Mouse (Mus musculus) midbrain, postnatal 0 days (tissue): Measurements from ENCODE around the gene Zdhhc22. TPM values are rescaled to one million over a fixed set of nuclear protein-coding genes. Genes with fewer than 3 reads are reported as not detected.
A peak's percentile ranks its signal among the peaks of the same experiment; 100 is the strongest.

Experiments used
- ATAC-seq: fragments of 200-750 bp; cut with Nextera tagmentation; 2 replicates; pipeline ENCODE4 v1.8.0; 2017; ENCODE audit warnings: moderate number of reproducible peaks, mild to moderate bottlenecking, moderate TSS enrichment, moderate library complexity; ENCODE audit not compliant: low FRiP score
- DNase-seq: peaks from one replicate; pipeline ENCODE4 v3.0.0-alpha.2; 2015; ENCODE audit warnings: low spot score
- H3K27ac ChIP-seq: fragments of 300-500 bp; sonication (generic); 2 replicates; pipeline ENCODE4 v1.5.1; 2014; ENCODE audit warnings: low read depth, mild to moderate bottlenecking, low read length, mixed read lengths
- H3K27me3 ChIP-seq: fragments of 300-500 bp; sonication (generic); 2 replicates; pipeline ENCODE4 v1.6.1; 2014; ENCODE audit warnings: low read length, control low read depth, mixed read lengths; ENCODE audit not compliant: insufficient read depth
- H3K36me3 ChIP-seq: fragments of 300-500 bp; sonication (generic); 2 replicates; pipeline ENCODE4 v1.6.1; 2014; ENCODE audit warnings: low read length, control low read depth, mixed read lengths; ENCODE audit not compliant: insufficient read depth
- H3K4me1 ChIP-seq: fragments of 300-500 bp; sonication (generic); 2 replicates; pipeline ENCODE4 v1.6.1; 2014; ENCODE audit warnings: mild to moderate bottlenecking, control low read depth, antibody characterized with exemption, low read length, mixed read lengths; ENCODE audit not compliant: insufficient read depth
- H3K4me2 ChIP-seq: fragments of 300-500 bp; sonication (generic); 2 replicates; pipeline ENCODE4 v1.6.1; 2014; ENCODE audit warnings: low read depth, mild to moderate bottlenecking, low read length, mixed read lengths; ENCODE audit not compliant: poor library complexity, severe bottlenecking
- H3K4me3 ChIP-seq: fragments of 300-500 bp; sonication (generic); 2 replicates; pipeline ENCODE4 v1.5.1; 2014; ENCODE audit warnings: low read depth, mild to moderate bottlenecking, low read length, moderate library complexity
- H3K9ac ChIP-seq: fragments of 300-500 bp; sonication (generic); replicated peaks from 2 replicates; pipeline ENCODE4 v1.6.1; 2014; ENCODE audit warnings: mild to moderate bottlenecking, low read length, moderate library complexity, mixed read lengths; ENCODE audit not compliant: poor library complexity, severe bottlenecking
- H3K9me3 ChIP-seq: fragments of 300-500 bp; sonication (generic); 2 replicates; pipeline ENCODE4 v1.6.1; 2016; ENCODE audit warnings: low read length, control low read depth
- CTCF ChIP-seq: IDR thresholded peaks from 2 replicates; pipeline ENCODE4 v1.5.1; 2016; ENCODE audit warnings: antibody characterized with exemption, mild to moderate bottlenecking
- WGBS: fragments of 180-500 bp; shearing (Covaris S2); extraction: QIAGEN DNeasy Blood & Tissue Kit; methylation state at CpG from one replicate; pipeline ENCODE4 v1.1.7; 2014; 5-methylcytosine and 5-hydroxymethylcytosine counted together
- polyA plus RNA-seq: library from polyadenylated mRNA; unstranded; fragments of >200 nt; fragmentation: Nextera tagmentation; extraction: Ambion mirVana; gene quantifications from 2 replicates; pipeline ENCODE4 v1.2.1, GENCODE M21; 2015
- total RNA-seq: library from RNA; depleted of rRNA; stranded (reverse); fragments of >200 nt; gene quantifications from 2 replicates; pipeline ENCODE4 v1.2.3, GENCODE M21; 2014

Gene Zdhhc22
- total and polyA plus RNA-seq, 2 experiments from 2014 or later = 21.9 to 32.2 TPM

DNA sequence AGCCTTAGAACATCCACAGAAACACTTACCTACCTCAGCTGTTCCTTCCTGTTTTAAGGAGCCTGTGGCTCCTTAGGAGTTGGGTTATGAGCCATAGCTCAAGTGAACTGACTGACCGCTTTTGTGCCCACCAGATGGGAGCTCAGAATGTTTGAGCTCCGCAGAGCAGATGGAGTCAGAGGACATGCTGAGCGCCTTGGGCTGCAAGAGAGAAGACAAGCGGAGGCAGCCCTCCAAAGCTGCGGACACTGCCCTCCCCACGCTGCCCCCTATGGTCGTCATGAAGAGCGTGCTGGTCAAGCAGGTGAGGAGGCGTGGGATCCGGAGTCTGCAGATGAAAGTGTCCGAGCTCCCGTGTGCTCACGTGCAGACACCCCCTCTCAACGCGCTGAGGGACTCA, 30.1 kb downstream of the Zdhhc22 start:
- no peaks in the 10 kb centered on the region for H3K9me3 ChIP-seq
- no peak overlapping the region for H3K4me2 ChIP-seq
- no peak overlapping the region for H3K9ac ChIP-seq
- DNase-seq = peak; percentile 35
- H3K4me1 ChIP-seq = no peaks in the 10 kb centered on the region
- WGBS = 89% methylated on average over 15 of the region's 15 CpGs
- no peak for ATAC-seq
- no peak overlapping the region for H3K4me3 ChIP-seq
- no peak overlapping the region for H3K27ac ChIP-seq
- no peak for TF ChIP-seq CTCF
- H3K36me3 ChIP-seq = peaks cover 69% of the 10 kb centered on the region
- no peaks in the 10 kb centered on the region for H3K27me3 ChIP-seq

DNA sequence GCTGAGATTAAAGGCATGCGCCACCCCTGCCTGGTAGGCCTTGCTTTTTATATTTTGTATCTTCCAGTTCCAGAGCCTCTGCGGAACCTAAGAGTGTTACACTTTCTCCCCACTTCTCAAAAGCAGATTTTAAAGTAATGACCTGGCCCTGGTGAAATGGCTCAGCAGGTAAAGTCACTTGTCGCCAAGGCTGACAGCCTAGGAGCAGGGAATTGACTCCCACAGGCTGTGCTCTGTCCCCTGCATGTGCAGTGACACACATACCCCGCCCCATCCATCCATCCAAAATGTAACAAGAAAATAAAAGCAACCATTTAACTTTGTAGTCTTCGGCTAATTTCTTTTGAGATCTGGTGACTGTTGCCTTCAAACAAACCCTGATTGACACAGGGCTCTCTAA, 30.6 kb downstream of the Zdhhc22 start:
- no peaks in the 10 kb centered on the region for H3K9me3 ChIP-seq
- ATAC-seq (no peak), DNase-seq (no peak)
- TF ChIP-seq CTCF = no peak
- no peak overlapping the region; the same call in 1 of the 2 replicates for H3K4me2 ChIP-seq
- H3K9ac ChIP-seq = no peak overlapping the region
- H3K4me3 ChIP-seq = no peak overlapping the region
- no peaks in the 10 kb centered on the region for H3K27me3 ChIP-seq
- no peak overlapping the region for H3K27ac ChIP-seq
- peaks cover 69% of the 10 kb centered on the region for H3K36me3 ChIP-seq
- WGBS = 95% methylated on average over 5 of the region's 5 CpGs
- no peaks in the 10 kb centered on the region for H3K4me1 ChIP-seq

- H3K36me3 ChIP-seq = peaks cover 61% of the 10 kb centered on the region
- no peak overlapping the region for H3K9ac ChIP-seq
- ATAC-seq (no peak), DNase-seq (no peak)
- no peak overlapping the region for H3K4me3 ChIP-seq
- 87% methylated on average over 5 of the region's 5 CpGs for WGBS
- H3K9me3 ChIP-seq = no peaks in the 10 kb centered on the region
- H3K4me1 ChIP-seq = no peaks in the 10 kb centered on the region
- H3K27ac ChIP-seq = no peak overlapping the region
- TF ChIP-seq CTCF = no peak
- no peaks in the 10 kb centered on the region for H3K27me3 ChIP-seq
- no peak overlapping the region for H3K4me2 ChIP-seq
These were observed 31.7 kb downstream of the Zdhhc22 start for GRCm38 (mm10) chr12:86958558-86958957.

DNA sequence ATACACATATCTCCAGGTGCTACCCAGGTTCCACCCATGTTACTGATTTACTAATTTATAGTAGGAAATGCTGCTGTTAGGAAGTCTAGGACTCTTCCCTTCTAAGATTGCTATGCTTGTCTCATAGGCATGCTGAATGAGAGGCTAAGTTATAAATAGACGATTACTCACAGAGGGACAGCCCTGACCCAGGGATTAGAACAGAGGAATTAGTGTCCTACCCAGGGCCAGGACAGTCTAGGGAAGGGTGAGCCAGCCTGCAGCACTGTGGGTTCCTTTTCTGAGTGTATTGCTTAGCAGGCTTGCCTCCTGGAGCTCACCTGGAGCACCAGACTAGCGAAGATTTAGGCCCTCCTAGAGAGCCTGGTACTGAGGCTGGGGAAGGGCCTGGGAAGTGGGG, 34.3 kb downstream of the Zdhhc22 start:
- no peaks in the 10 kb centered on the region for H3K4me1 ChIP-seq
- H3K27me3 ChIP-seq = no peaks in the 10 kb centered on the region
- H3K9ac ChIP-seq = no peak overlapping the region
- H3K27ac ChIP-seq = no peak overlapping the region
- no peak overlapping the region for H3K4me3 ChIP-seq
- no peak overlapping the region for H3K4me2 ChIP-seq
- ATAC-seq (no peak), DNase-seq (no peak)
- H3K36me3 ChIP-seq = peaks cover 35% of the 10 kb centered on the region
- TF ChIP-seq CTCF = no peak
- no peaks in the 10 kb centered on the region for H3K9me3 ChIP-seq
- WGBS = 81% methylated on average over 2 of the region's 2 CpGs

DNA sequence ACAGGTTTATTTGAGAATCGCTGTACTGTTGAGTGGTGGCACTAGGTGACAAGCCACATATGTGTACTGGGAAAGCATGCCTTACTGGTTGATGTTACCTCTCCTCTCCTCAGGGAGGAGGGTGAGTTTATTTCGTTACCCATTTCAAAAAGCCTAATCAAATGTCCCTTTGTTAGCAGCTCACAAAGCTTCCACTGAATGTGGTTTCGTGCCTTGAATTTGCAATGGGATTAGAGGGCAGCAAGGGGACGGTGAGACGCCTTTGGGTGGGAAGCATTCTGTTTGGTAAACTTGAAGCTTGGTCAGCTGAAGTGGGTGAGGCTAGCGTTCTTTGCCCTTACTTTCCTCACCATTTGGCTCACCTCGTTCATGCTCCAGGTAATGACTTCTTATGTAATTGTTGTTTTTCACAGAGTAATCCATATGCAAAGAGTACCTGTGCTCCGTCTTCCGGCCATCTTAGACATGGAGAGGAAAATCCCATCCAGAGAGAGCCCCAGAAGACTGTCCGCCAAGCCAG, 37.8 kb downstream of the Zdhhc22 start:
- H3K27ac ChIP-seq = no peak overlapping the region

DNA sequence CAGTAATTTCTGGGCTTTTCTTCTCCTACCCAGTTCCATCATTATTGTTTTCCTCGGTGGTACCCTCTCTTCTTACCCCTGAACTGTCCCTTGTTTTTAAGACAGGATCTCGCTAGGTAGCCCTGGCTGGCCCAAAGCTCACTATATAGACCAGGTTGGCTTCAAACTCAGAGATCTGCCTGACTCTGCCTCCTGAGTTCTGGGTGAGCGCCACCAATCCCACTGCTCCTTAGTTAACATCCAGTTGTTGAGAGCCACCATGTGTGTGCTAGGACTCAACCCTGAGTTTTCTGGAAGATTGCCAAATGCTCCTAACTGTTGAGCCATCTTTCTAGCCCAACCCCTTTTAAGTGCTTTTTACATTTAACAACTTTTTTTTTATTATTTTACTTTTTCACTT, 39.3 kb downstream of the Zdhhc22 start:
- Histone ChIP-seq H3K4me2 (no peak overlapping the region), H3K9me3 (no peaks in the 10 kb centered on the region), H3K4me3 (no peak overlapping the region), H3K4me1 (peaks cover 10% of the 10 kb centered on the region), H3K36me3 (peaks cover 9% of the 10 kb centered on the region; the same call in 1 of the 2 replicates), H3K27me3 (no peaks in the 10 kb centered on the region), H3K9ac (no peak overlapping the region), H3K27ac (no peak overlapping the region)
- 99% methylated on average over 3 of the region's 3 CpGs for WGBS
- TF ChIP-seq CTCF = no peak
- DNase-seq (no peak), ATAC-seq (no peak)

More for the DNA sequence above, 37.8 kb downstream of the Zdhhc22 start:
- H3K27me3 ChIP-seq = no peaks in the 10 kb centered on the region
- 53% methylated on average over 10 of the region's 10 CpGs for WGBS
- H3K9me3 ChIP-seq = no peaks in the 10 kb centered on the region
- H3K4me2 ChIP-seq = no peak overlapping the region
- H3K36me3 ChIP-seq = peaks cover 11% of the 10 kb centered on the region; the same call in 1 of the 2 replicates
- H3K4me1 ChIP-seq = peaks cover 9% of the 10 kb centered on the region
- TF ChIP-seq CTCF = no peak
- DNase-seq (no peak), ATAC-seq (no peak)
- H3K4me3 ChIP-seq = no peak overlapping the region
- H3K9ac ChIP-seq = no peak overlapping the region
